Mouse (Mus musculus) left cerebral cortex, adult 9 months (tissue): Measurements from ENCODE around the gene Vmn1r219.
"Not testable (repeated sequence)": the region's sequence is repeated elsewhere in the genome, so short reads cannot be mapped to it uniquely, and the experiment has no call there.

Experiments used
- DNase-seq, 2 experiments: peaks; one replicate each; pipeline ENCODE4 v3.0.0; 2022; ENCODE audit warnings: low spot score in 2 of 2

Gene Vmn1r219

GRCm38 (mm10) chr13:23159012-23159411 lies at the start of gene Vmn1r219:
TSS of gene Vmn1r219 (plus strand) at chr13:23159312.
- DNase-seq: no peak

GRCm38 (mm10) chr13:23118126-23118525 lies 41.0 kb upstream of the Vmn1r219 start, which contains the start of gene Vmn1r217:
TSS of gene Vmn1r217 (minus strand) at chr13:23118226.
- DNase-seq: not testable (repeated sequence)

GRCm38 (mm10) chr13:23120611-23121010 lies 38.5 kb upstream of the Vmn1r219 start:
- no peak for DNase-seq

GRCm38 (mm10) chr13:23133099-23133498 lies 26.0 kb upstream of the Vmn1r219 start, which contains the start of gene Vmn1r218:
TSS of gene Vmn1r218 (plus strand) at chr13:23133155.
- DNase-seq: no peak

GRCm38 (mm10) chr13:23133501-23133900 lies 25.6 kb upstream of the Vmn1r219 start:
- no peak for DNase-seq

GRCm38 (mm10) chr13:23138880-23139279 lies 20.2 kb upstream of the Vmn1r219 start:
- no peak for DNase-seq

GRCm38 (mm10) chr13:23157848-23158247 lies 1.3 kb upstream of the Vmn1r219 start:
- no peak for DNase-seq

- DNase-seq: not testable (repeated sequence)
These were observed 7.4 kb downstream of the Vmn1r219 start for GRCm38 (mm10) chr13:23166471-23166870.

- no peak for DNase-seq
These were observed 28.8 kb downstream of the Vmn1r219 start, which contains the start of gene Vmn1r220 for GRCm38 (mm10) chr13:23187875-23188274. TSS of gene Vmn1r220 (minus strand) at chr13:23187975.

GRCm38 (mm10) chr13:23203885-23204284 lies 44.8 kb downstream of the Vmn1r219 start:
- not testable (repeated sequence) for DNase-seq

GRCm38 (mm10) chr13:23213827-23214226 lies 54.7 kb downstream of the Vmn1r219 start, which contains the start of gene Vmn1r221:
TSS of gene Vmn1r221 (plus strand) at chr13:23214127.
- DNase-seq: not testable (repeated sequence)
